Mouse (Mus musculus): Measurements from ENCODE around the gene Ahctf1. TPM values are rescaled to one million over a fixed set of nuclear protein-coding genes. Genes with fewer than 3 reads are reported as not detected.
"Not testable (repeated sequence)": the region's sequence is repeated elsewhere in the genome, so short reads cannot be mapped to it uniquely, and the experiment has no call there.

Ahctf1 gene
- polyA plus RNA-seq, 1 experiment = 6.9 TPM

- whole genome bisulfite sequencing = 96% methylated on average over 1 of the region's 1 CpGs
- H3K4me3 ChIP-seq (replicated peaks; ENCODE audit: extremely low read depth, low read depth, low read length) = no peak overlapping the region
- no peak for DNase-seq
- H3K4me1 ChIP-seq (ENCODE audit: control insufficient read depth, insufficient read depth, low read length) = no peaks in the 10 kb centered on the region
- no peak for TF ChIP-seq POLR2A (IDR thresholded peaks at IDR 0.05; ENCODE audit: borderline replicate concordance, extremely low read depth, low read depth, low read length)
- TF ChIP-seq CTCF (IDR thresholded peaks at IDR 0.05; ENCODE audit: insufficient read depth, low read length) = no peak
These were observed 32.4 kb upstream of the Ahctf1 start for GRCm38 (mm10) chr1:179835753-179836425.

GRCm38 (mm10) chr1:179833596-179833995 is 30.1 kb upstream of the Ahctf1 start:
- Histone ChIP-seq H3K4me1 (ENCODE audit: control insufficient read depth, insufficient read depth, low read length) (no peaks in the 10 kb centered on the region), H3K4me3 (replicated peaks; ENCODE audit: extremely low read depth, low read depth, low read length) (no peak overlapping the region)
- TF ChIP-seq CTCF (IDR thresholded peaks at IDR 0.05; ENCODE audit: insufficient read depth, low read length) = no peak
- TF ChIP-seq POLR2A (IDR thresholded peaks at IDR 0.05; ENCODE audit: borderline replicate concordance, extremely low read depth, low read depth, low read length) = no peak
- 55% methylated on average over 1 of the region's 1 CpGs for WGBS
- DNase-seq = no peak

GRCm38 (mm10) chr1:179832710-179833240 is 29.3 kb upstream of the Ahctf1 start:
- DNase-seq = no peak
- H3K4me1 ChIP-seq (ENCODE audit: control insufficient read depth, insufficient read depth, low read length) = no peaks in the 10 kb centered on the region
- WGBS = 58% methylated on average over 7 of the region's 7 CpGs
- no peak overlapping the region for H3K4me3 ChIP-seq (replicated peaks; ENCODE audit: extremely low read depth, low read depth, low read length)
- TF ChIP-seq CTCF (IDR thresholded peaks at IDR 0.05; ENCODE audit: insufficient read depth, low read length) (no peak), POLR2A (IDR thresholded peaks at IDR 0.05; ENCODE audit: borderline replicate concordance, extremely low read depth, low read depth, low read length) (no peak)

GRCm38 (mm10) chr1:179828900-179829299 is 25.4 kb upstream of the Ahctf1 start:
- TF ChIP-seq POLR2A (IDR thresholded peaks at IDR 0.05; ENCODE audit: borderline replicate concordance, extremely low read depth, low read depth, low read length) = no peak
- no peak for TF ChIP-seq CTCF (IDR thresholded peaks at IDR 0.05; ENCODE audit: insufficient read depth, low read length)
- Histone ChIP-seq H3K4me1 (ENCODE audit: control insufficient read depth, insufficient read depth, low read length) (no peaks in the 10 kb centered on the region), H3K4me3 (replicated peaks; ENCODE audit: extremely low read depth, low read depth, low read length) (no peak overlapping the region)
- DNase-seq = no peak
- WGBS = 43% methylated on average over 4 of the region's 4 CpGs

GRCm38 (mm10) chr1:179828051-179828450 is 24.6 kb upstream of the Ahctf1 start:
- Histone ChIP-seq H3K4me3 (replicated peaks; ENCODE audit: extremely low read depth, low read depth, low read length) (no peak overlapping the region), H3K4me1 (ENCODE audit: control insufficient read depth, insufficient read depth, low read length) (no peaks in the 10 kb centered on the region)
- 91% methylated on average over 5 of the region's 5 CpGs for WGBS
- DNase-seq = no peak
- TF ChIP-seq POLR2A (IDR thresholded peaks at IDR 0.05; ENCODE audit: borderline replicate concordance, extremely low read depth, low read depth, low read length) (no peak), CTCF (IDR thresholded peaks at IDR 0.05; ENCODE audit: insufficient read depth, low read length) (no peak)

- WGBS = 63% methylated on average over 5 of the region's 5 CpGs
- no peaks in the 10 kb centered on the region for H3K4me1 ChIP-seq (ENCODE audit: control insufficient read depth, insufficient read depth, low read length)
- no peak overlapping the region for H3K4me3 ChIP-seq (replicated peaks; ENCODE audit: extremely low read depth, low read depth, low read length)
- TF ChIP-seq CTCF (IDR thresholded peaks at IDR 0.05; ENCODE audit: insufficient read depth, low read length) (no peak), POLR2A (IDR thresholded peaks at IDR 0.05; ENCODE audit: borderline replicate concordance, extremely low read depth, low read depth, low read length) (no peak)
- no peak for DNase-seq
These were observed 21.1 kb upstream of the Ahctf1 start for GRCm38 (mm10) chr1:179824549-179824948.

- DNase-seq; H3K4me3 ChIP-seq (replicated peaks; ENCODE audit: extremely low read depth, low read depth, low read length); H3K4me1 ChIP-seq (ENCODE audit: control insufficient read depth, insufficient read depth, low read length): not testable (repeated sequence)
- WGBS = 75% methylated on average over 11 of the region's 11 CpGs
These were observed 15.2 kb upstream of the Ahctf1 start for GRCm38 (mm10) chr1:179818490-179819278.

GRCm38 (mm10) chr1:179814616-179815015 is 11.1 kb upstream of the Ahctf1 start:
- no peak for DNase-seq
- H3K4me3 ChIP-seq (replicated peaks; ENCODE audit: extremely low read depth, low read depth, low read length) = no peak overlapping the region
- TF ChIP-seq CTCF (IDR thresholded peaks at IDR 0.05; ENCODE audit: insufficient read depth, low read length) (no peak), POLR2A (IDR thresholded peaks at IDR 0.05; ENCODE audit: borderline replicate concordance, extremely low read depth, low read depth, low read length) (no peak)
- no peaks in the 10 kb centered on the region for H3K4me1 ChIP-seq (ENCODE audit: control insufficient read depth, insufficient read depth, low read length)
- 86% methylated on average over 2 of the region's 2 CpGs for WGBS

- TF ChIP-seq CTCF (IDR thresholded peaks at IDR 0.05; ENCODE audit: insufficient read depth, low read length) (no peak), POLR2A (IDR thresholded peaks at IDR 0.05; ENCODE audit: borderline replicate concordance, extremely low read depth, low read depth, low read length) (no peak)
- no peak for DNase-seq
- H3K4me3 ChIP-seq (replicated peaks; ENCODE audit: extremely low read depth, low read depth, low read length) = no peak overlapping the region
- no peaks in the 10 kb centered on the region for H3K4me1 ChIP-seq (ENCODE audit: control insufficient read depth, insufficient read depth, low read length)
- 42% methylated on average over 2 of the region's 2 CpGs for WGBS
These were observed 9.9 kb upstream of the Ahctf1 start for GRCm38 (mm10) chr1:179813385-179813784.

- 71% methylated on average over 3 of the region's 3 CpGs for WGBS
- no peak for DNase-seq
- Histone ChIP-seq H3K4me1 (ENCODE audit: control insufficient read depth, insufficient read depth, low read length) (peaks cover 3% of the 10 kb centered on the region; the same call in 1 of the 2 replicates), H3K4me3 (replicated peaks; ENCODE audit: extremely low read depth, low read depth, low read length) (no peak overlapping the region)
- no peak for TF ChIP-seq CTCF (IDR thresholded peaks at IDR 0.05; ENCODE audit: insufficient read depth, low read length)
- TF ChIP-seq POLR2A (IDR thresholded peaks at IDR 0.05; ENCODE audit: borderline replicate concordance, extremely low read depth, low read depth, low read length) = no peak
These were observed 4.8 kb upstream of the Ahctf1 start for GRCm38 (mm10) chr1:179808300-179808699.

Measured in lung, adult 2 months (tissue).